Mouse (Mus musculus) lung, adult 2 months (tissue): ENCODE measurements at regions not wholly inside any gene's neighbourhood (a gene's known extent, or its start where the extent isn't known, plus 50 kb on each side); places are given as distances from the start of the nearest gene placed in this dataset.

Experiments
- CTCF ChIP-seq: fragments of 200-500 bp; IDR thresholded peaks from 2 replicates; pipeline ENCODE4 v1.5.1; 2011; ENCODE audit warnings: mild to moderate bottlenecking, low read length, control low read depth; ENCODE audit not compliant: insufficient read depth
- POLR2A ChIP-seq: fragments of 200-500 bp; IDR thresholded peaks from 2 replicates; pipeline ENCODE4 v1.6.1; 2011; ENCODE audit warnings: low read depth, mild to moderate bottlenecking, control low read depth, low read length, borderline replicate concordance; ENCODE audit errors: extremely low read depth

DNA sequence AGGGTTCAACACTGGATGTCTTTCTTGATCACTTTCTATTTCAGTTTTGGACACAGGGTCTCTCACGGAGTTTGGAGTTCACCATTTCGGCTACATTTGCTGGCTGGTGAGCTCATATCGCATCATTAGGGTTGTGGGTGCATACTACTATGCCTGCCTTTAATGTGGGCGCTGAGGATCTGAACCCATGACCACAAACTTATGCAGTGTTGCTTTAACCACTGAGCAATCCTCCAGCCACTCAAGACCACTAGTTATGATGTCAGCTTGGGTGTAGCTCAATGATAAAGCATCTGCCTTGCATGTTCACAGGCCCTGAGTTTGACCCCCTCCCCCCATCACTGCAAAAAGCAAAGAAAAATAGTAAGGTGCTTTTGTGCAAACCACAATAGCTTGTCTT lies 178.8 kb upstream of the Ado start:
- no peak for TF ChIP-seq POLR2A
- TF ChIP-seq CTCF, result no peak
